Mouse (Mus musculus) C2C12 (cell line): ENCODE measurements around the gene Socs2.

Source experiments
- CEBPB ChIP-seq: IDR thresholded peaks from one replicate; pipeline ENCODE4 v1.6.1; 2011; ENCODE audit warnings: low read depth, mild to moderate bottlenecking, control low read depth, moderate library complexity
- CTCF ChIP-seq: IDR thresholded peaks from one replicate; pipeline ENCODE4 v1.5.1; 2011; ENCODE audit not compliant: control insufficient read depth, insufficient read depth, insufficient read length
- MAX ChIP-seq: IDR thresholded peaks from one replicate; pipeline ENCODE4 v1.6.1; 2011; ENCODE audit warnings: mild to moderate bottlenecking, control low read depth
- MYOG ChIP-seq: IDR thresholded peaks from one replicate; pipeline ENCODE4 v1.6.1; 2011; ENCODE audit not compliant: control insufficient read depth, insufficient read length; ENCODE audit errors: extremely low read depth
- USF1 ChIP-seq: IDR thresholded peaks from one replicate; pipeline ENCODE4 v1.6.1; 2011; ENCODE audit warnings: low read depth, mild to moderate bottlenecking, control low read depth, moderate library complexity

DNA sequence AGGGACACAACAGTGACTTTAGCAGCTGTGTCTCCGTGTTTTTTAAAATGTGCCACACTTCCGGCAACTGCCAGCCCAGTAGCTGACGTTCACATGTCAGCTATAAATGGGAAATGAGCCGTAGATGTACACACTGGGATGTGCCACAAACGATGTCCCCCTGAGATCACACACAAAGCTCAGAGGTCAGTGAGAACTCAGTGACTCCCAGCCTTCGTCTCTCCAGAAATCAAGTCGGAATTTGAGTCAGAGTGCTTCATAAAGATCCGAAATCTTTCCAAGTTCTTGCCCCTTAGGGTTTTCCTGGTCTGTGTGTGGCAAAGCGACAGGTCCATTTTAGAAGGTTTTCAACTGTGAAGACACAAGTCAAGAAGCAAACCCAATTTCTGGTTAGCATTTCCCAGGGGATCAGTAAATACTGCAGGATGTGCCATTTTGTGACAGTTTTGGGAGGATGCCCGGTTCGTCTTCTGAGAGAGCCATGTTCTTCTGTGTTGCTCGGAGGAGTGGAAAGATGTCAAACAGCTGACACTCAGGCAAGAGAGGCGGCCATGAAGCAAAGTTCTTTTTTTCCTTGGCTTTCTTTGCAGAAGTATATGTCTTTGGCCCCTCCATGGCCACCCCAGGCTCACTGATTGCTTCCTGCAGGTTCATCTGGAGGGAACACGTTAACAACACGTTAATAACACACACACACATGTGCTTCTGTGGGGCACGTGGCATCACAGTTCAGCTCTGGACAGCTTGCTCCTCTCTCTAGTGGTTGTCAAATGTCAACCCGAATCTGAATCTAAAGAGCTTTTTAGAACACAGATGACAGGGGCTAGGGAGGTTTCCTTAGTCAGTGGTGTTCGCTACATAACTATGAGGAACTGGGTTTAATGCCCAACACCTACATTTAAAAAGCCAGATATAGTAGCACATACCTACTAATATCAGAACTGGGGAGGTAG lies 28.4 kb upstream of the Socs2 start:
- no peak for TF ChIP-seq CTCF
- TF ChIP-seq MAX, result no peak
- TF ChIP-seq MYOG, result no peak
- TF ChIP-seq USF1, result no peak
- no peak for TF ChIP-seq CEBPB
